Mouse (Mus musculus): ENCODE measurements around the gene Crtc2. TPM values are rescaled to one million over a fixed set of nuclear protein-coding genes. Genes with fewer than 3 reads are reported as not detected.

Crtc2 gene
- polyA plus RNA-seq, 1 experiment from 2014 or later, result 17.5 TPM

Small RNAs within 50 kb of the gene (microRNA-seq; reads per million reads assigned to microRNA genes)
- gene Mir7012, result not detected

Other genes with a start within 250 kb of the Crtc2 start
- 166 and 175 TPM in 2 replicates for gene 4933434E20Rik, start 202.5 kb upstream of the Crtc2 start, polyA plus RNA-seq (2014; fragmentation: Nextera tagmentation; extraction: Ambion mirVana)
- gene Ubap2l, start 201.5 kb upstream of the Crtc2 start, polyA plus RNA-seq (2014; fragmentation: Nextera tagmentation; extraction: Ambion mirVana), result 214 and 227 TPM in 2 replicates
- gene Tpm3, start 181.5 kb upstream of the Crtc2 start, polyA plus RNA-seq (2014; fragmentation: Nextera tagmentation; extraction: Ambion mirVana), result 574 and 579 TPM in 2 replicates
- 0.50 and 0.53 TPM in 2 replicates for gene Nup210l, start 150.0 kb upstream of the Crtc2 start, polyA plus RNA-seq (2014; fragmentation: Nextera tagmentation; extraction: Ambion mirVana)
- gene Rps27, start 40.5 kb upstream of the Crtc2 start, polyA plus RNA-seq (2014; fragmentation: Nextera tagmentation; extraction: Ambion mirVana), result 2,123 and 2,244 TPM in 2 replicates
- gene Rab13, start 40.5 kb upstream of the Crtc2 start, polyA plus RNA-seq (2014; fragmentation: Nextera tagmentation; extraction: Ambion mirVana), result 10.2 and 12.3 TPM in 2 replicates
- gene Jtb, start 22.6 kb upstream of the Crtc2 start, polyA plus RNA-seq (2014; fragmentation: Nextera tagmentation; extraction: Ambion mirVana), result 112 and 114 TPM in 2 replicates
- gene Creb3l4, start 10.7 kb upstream of the Crtc2 start, polyA plus RNA-seq (2014; fragmentation: Nextera tagmentation; extraction: Ambion mirVana), result 5.8 and 6.9 TPM in 2 replicates
- gene Slc39a1, start 6.0 kb upstream of the Crtc2 start, polyA plus RNA-seq (2014; fragmentation: Nextera tagmentation; extraction: Ambion mirVana), result 101 and 104 TPM in 2 replicates
- 3.6 and 4.9 TPM in 2 replicates for gene Dennd4b, start 11.0 kb downstream of the Crtc2 start, polyA plus RNA-seq (2014; fragmentation: Nextera tagmentation; extraction: Ambion mirVana)
- gene Gatad2b, start 39.0 kb downstream of the Crtc2 start, polyA plus RNA-seq (2014; fragmentation: Nextera tagmentation; extraction: Ambion mirVana), result 15.5 and 16.0 TPM in 2 replicates
- gene Slc27a3, start 135.8 kb downstream of the Crtc2 start, polyA plus RNA-seq (2014; fragmentation: Nextera tagmentation; extraction: Ambion mirVana), result 10.2 and 11.0 TPM in 2 replicates
- 31.2 and 31.7 TPM in 2 replicates for gene Ints3, start 179.5 kb downstream of the Crtc2 start, polyA plus RNA-seq (2014; fragmentation: Nextera tagmentation; extraction: Ambion mirVana)
- 5.3 and 5.9 TPM in 2 replicates for gene Npr1, start 211.7 kb downstream of the Crtc2 start, polyA plus RNA-seq (2014; fragmentation: Nextera tagmentation; extraction: Ambion mirVana)
- 188 and 207 TPM in 2 replicates for gene Ilf2, start 222.0 kb downstream of the Crtc2 start, polyA plus RNA-seq (2014; fragmentation: Nextera tagmentation; extraction: Ambion mirVana)
- 67.5 and 80.6 TPM in 2 replicates for gene Snapin, start 236.9 kb downstream of the Crtc2 start, polyA plus RNA-seq (2014; fragmentation: Nextera tagmentation; extraction: Ambion mirVana)